Mouse (Mus musculus): ENCODE data around the gene A830031A19Rik. TPM values are rescaled to one million over a fixed set of nuclear protein-coding genes. Genes with fewer than 3 reads are reported as not detected.

The A830031A19Rik gene
- polyA plus RNA-seq, 1 experiment from 2014 or later = not detected

DNA sequence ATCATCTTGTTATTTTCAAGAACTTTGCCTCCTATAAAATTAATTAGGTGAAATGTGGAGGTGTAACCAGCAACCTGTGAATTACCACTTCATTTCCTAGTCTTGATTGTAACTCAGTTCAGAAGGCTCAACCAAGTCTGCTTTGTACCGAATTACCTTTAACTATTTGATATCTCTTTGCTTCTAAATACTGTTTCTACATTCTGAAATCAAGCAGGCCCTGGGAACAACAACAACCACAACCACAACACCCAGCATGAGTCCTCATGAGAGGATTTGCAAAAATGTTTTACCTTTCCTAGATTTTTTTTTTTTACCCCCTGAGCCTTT is 8.2 kb upstream of the A830031A19Rik start:
- peaks cover 30% of the 10 kb centered on the region for H3K36me3 ChIP-seq
- H3K4me2 ChIP-seq = peak overlapping the region; percentile 94
- H3K9ac ChIP-seq (replicated peaks) = peak overlapping the region; percentile 50
- WGBS = 10% methylated on average over 1 of the region's 1 CpGs
- H3K27me3 ChIP-seq = no peaks in the 10 kb centered on the region
- H3K9me3 ChIP-seq = no peaks in the 10 kb centered on the region
- peaks cover 40% of the 10 kb centered on the region for H3K4me1 ChIP-seq (replicated peaks)
- ATAC-seq (ENCODE audit: insufficient number of reproducible peaks, insufficient read depth, low FRiP score, low TSS enrichment, low read depth) = no peak
- peak overlapping the region; percentile 41; the same call in 1 of the 2 replicates for H3K27ac ChIP-seq
- H3K4me3 ChIP-seq (replicated peaks) = peak overlapping the region; percentile 28

DNA sequence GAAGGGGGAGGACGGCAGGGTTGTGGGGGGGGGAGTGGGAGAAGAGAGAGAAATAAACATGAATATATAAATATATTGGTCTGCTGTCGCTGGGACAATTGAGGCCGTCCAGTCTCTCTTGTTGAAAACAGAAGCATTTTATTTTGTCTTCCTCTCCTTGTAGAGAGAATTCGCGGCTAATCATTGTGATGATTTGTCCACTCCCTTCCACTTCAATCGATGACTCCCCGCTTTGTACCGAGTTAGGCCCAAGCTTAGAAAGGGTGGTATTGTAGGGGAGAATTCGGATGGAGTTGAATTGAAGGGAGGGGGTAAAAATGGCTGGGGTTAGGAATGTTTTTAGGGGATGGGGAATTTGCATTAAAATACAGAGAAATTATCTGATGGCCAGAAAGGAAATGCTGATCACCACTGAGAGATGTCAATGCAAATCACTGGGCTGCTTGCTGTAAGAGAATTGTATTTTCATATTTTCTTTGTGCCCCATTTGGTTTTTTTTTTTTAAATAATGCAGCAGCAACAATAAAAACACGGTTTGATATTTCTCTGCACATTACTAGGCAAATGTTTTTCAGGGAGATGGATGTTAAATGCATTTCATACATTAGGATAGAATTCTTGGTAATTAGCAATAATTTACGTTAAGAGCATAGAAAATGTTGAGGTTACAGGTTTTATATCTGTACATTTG is 7.7 kb upstream of the A830031A19Rik start:
- H3K4me3 ChIP-seq (replicated peaks) = peak overlapping the region; percentile 88
- H3K9ac ChIP-seq (replicated peaks) = peak overlapping the region; percentile 97
- H3K36me3 ChIP-seq = peaks cover 25% of the 10 kb centered on the region
- WGBS = 8% methylated on average over 11 of the region's 11 CpGs
- no peaks in the 10 kb centered on the region for H3K27me3 ChIP-seq
- ATAC-seq (ENCODE audit: insufficient number of reproducible peaks, insufficient read depth, low FRiP score, low TSS enrichment, low read depth) = no peak
- no peaks in the 10 kb centered on the region for H3K9me3 ChIP-seq
- H3K27ac ChIP-seq = peak overlapping the region; percentile 98
- H3K4me1 ChIP-seq (replicated peaks) = peaks cover 40% of the 10 kb centered on the region
- H3K4me2 ChIP-seq = peak overlapping the region; percentile 94

DNA sequence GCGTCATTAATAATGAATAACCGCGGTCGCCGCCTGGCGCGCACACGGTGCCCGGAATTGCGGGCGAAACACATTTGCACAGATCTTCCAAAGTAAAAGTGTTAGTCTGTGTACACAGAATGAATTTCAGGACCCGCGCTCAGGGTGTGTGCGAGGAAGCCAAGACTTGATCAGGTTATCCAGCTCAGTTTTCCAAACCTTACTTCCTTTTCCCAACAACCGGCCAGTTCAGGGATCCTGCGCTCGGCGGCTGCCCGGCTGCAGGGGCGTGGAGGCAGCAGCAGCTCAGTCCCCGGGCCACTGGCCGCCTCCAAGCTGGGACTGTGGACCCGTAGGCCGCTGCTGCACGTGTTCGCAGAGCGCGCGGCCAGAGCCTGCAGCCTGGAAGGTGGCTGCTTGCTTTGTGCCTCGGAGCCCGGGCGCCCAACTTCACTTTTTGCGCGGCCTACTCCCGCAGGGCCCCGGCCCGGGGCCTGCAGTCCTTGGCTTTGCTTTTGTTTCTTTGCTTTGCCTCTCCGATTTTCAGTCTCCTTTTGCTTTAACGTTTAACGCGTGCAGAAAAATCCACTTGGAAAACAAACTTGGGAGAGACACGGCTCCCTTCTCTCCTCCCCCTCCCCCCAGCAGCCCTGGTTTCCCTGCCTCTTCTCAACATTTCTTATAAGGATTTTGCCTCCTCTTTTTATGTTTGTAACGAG is 7.0 kb upstream of the A830031A19Rik start:
- peaks cover 40% of the 10 kb centered on the region for H3K4me1 ChIP-seq (replicated peaks)
- WGBS = under 1% methylated on average over 43 of the region's 43 CpGs
- peak overlapping the region; percentile 94 for H3K4me2 ChIP-seq
- peak overlapping the region; percentile 98 for H3K27ac ChIP-seq
- H3K36me3 ChIP-seq = peaks cover 18% of the 10 kb centered on the region
- H3K27me3 ChIP-seq = no peaks in the 10 kb centered on the region
- ATAC-seq (ENCODE audit: insufficient number of reproducible peaks, insufficient read depth, low FRiP score, low TSS enrichment, low read depth) = no peak
- H3K9me3 ChIP-seq = no peaks in the 10 kb centered on the region
- H3K4me3 ChIP-seq (replicated peaks) = peak overlapping the region; percentile 88
- H3K9ac ChIP-seq (replicated peaks) = peak overlapping the region; percentile 97

DNA sequence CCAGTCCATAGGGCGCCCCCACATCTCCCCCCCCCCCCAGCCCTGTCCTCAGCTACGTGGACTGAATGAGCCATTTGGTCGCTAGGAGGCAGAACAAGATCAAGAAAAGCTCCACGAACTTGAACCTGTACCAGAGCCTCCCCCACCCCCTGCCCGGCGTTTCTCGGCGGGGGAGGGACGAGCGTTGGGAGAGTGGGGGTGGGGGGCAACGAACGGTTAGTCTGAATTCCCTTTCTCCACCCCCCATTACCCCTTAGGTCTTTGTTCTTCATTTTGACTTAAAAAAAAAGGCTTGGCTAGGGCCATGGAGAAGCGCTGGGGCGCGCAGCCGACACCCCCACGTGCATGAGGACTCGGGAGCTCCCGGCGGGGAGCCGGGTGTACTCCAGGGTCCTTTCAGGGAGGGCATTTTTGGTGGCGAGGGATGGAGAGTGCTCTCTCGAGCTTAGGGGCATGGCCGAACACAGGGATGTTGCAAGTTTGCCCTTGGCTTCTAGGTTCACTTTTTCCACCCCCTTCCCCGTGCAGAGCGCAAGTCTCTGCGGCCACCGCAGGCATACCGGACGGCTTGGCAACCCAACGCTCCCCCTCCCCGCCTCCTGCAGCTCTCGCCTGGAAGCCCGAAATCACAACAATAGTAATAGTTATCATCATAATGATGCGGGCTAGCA is 6.3 kb upstream of the A830031A19Rik start:
- Histone ChIP-seq H3K27ac (peak overlapping the region; percentile 98), H3K4me2 (peak overlapping the region; percentile 94), H3K4me3 (replicated peaks) (peak overlapping the region; percentile 88), H3K27me3 (no peaks in the 10 kb centered on the region), H3K9me3 (no peaks in the 10 kb centered on the region), H3K9ac (replicated peaks) (peak overlapping the region; percentile 97), H3K4me1 (replicated peaks) (peaks cover 33% of the 10 kb centered on the region), H3K36me3 (peaks cover 11% of the 10 kb centered on the region)
- peak; percentile 0; the same call in 1 of the 2 replicates for ATAC-seq (ENCODE audit: insufficient number of reproducible peaks, insufficient read depth, low FRiP score, low TSS enrichment, low read depth)
- under 1% methylated on average over 35 of the region's 35 CpGs for WGBS

DNA sequence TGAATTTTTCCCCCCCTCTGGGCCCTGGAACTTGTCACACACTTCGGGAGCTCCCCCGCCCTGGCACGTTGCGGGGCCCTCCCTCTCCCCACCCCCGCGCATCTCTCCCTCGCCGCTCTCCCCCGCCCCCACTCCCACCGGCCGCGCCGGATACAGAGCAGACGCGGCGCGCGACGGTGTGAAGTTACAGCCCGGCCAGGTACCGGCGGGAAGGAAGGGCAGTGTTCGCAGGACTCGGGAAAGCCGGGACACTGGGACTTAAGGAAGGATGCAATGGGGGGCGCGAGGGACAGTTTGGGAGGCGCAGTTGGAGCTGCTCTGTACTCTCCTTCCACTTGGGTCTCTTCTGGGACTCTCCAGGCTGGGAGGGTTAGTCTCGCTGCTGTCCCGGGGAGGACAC is 5.7 kb upstream of the A830031A19Rik start:
- peak overlapping the region; percentile 97 for H3K9ac ChIP-seq (replicated peaks)
- no peaks in the 10 kb centered on the region for H3K27me3 ChIP-seq
- peak overlapping the region; percentile 98 for H3K27ac ChIP-seq
- 0% methylated on average over 30 of the region's 30 CpGs for WGBS
- peaks cover 27% of the 10 kb centered on the region for H3K4me1 ChIP-seq (replicated peaks)
- H3K9me3 ChIP-seq = no peaks in the 10 kb centered on the region
- peak overlapping the region; percentile 94 for H3K4me2 ChIP-seq
- ATAC-seq (ENCODE audit: insufficient number of reproducible peaks, insufficient read depth, low FRiP score, low TSS enrichment, low read depth) = peak; percentile 18
- H3K4me3 ChIP-seq (replicated peaks) = peak overlapping the region; percentile 88
- H3K36me3 ChIP-seq = peaks cover 5% of the 10 kb centered on the region

DNA sequence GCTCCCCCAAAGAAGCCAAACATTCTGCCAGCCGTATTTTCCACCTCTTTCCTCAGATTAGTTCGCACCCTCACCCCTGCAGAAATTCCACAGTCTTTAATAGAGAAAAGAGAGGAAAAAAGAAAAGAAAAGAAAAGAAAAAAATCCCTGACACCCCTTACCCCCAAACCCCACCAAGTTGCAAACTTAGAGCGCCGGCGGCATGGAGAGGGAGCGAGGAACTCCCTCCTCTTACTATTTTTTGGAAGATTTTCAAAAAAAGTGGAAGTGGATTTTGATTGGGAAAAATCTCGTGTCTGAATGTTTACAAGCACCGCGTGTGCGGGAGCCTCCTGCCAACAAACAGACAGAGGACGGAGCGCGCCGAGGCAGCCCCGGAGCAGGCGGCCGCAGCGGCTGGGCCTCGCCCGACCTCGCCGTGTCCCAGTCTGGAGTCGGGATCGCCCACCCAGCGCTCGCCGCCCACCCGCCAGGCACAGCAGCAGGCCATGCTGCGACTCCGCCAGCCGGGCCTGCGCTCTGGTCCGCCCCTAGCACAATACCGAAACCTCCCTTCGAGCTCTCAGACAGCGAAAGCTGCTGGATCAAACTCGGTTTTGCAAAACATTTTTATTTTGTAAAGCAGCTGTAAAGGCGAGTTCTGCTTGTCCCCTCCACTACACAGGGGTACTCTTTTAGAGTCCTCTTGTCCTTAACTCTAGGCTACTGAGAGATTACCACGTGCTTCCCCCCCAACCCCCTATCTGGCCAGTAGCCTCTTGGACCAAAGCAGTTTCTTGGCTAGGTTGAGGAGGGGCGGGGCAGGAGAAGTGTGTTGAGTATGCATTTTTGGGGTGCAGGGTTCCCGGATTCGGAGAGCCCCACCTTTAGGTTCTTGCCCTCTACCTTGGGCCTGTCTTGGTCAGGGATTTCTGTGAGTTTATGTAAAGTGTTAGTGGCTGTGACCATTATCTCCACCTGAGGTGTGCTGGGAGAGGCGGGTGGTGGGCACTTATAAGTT is 4.8 kb upstream of the A830031A19Rik start:
- peak overlapping the region; percentile 94 for H3K4me2 ChIP-seq
- H3K4me3 ChIP-seq (replicated peaks) = peak overlapping the region; percentile 88
- H3K9ac ChIP-seq (replicated peaks) = peak overlapping the region; percentile 97
- H3K4me1 ChIP-seq (replicated peaks) = peaks cover 26% of the 10 kb centered on the region
- no peaks in the 10 kb centered on the region for H3K9me3 ChIP-seq
- H3K36me3 ChIP-seq = no peaks in the 10 kb centered on the region
- ATAC-seq (ENCODE audit: insufficient number of reproducible peaks, insufficient read depth, low FRiP score, low TSS enrichment, low read depth) = no peak
- WGBS = under 1% methylated on average over 43 of the region's 43 CpGs
- peak overlapping the region; percentile 98 for H3K27ac ChIP-seq
- H3K27me3 ChIP-seq = no peaks in the 10 kb centered on the region

DNA sequence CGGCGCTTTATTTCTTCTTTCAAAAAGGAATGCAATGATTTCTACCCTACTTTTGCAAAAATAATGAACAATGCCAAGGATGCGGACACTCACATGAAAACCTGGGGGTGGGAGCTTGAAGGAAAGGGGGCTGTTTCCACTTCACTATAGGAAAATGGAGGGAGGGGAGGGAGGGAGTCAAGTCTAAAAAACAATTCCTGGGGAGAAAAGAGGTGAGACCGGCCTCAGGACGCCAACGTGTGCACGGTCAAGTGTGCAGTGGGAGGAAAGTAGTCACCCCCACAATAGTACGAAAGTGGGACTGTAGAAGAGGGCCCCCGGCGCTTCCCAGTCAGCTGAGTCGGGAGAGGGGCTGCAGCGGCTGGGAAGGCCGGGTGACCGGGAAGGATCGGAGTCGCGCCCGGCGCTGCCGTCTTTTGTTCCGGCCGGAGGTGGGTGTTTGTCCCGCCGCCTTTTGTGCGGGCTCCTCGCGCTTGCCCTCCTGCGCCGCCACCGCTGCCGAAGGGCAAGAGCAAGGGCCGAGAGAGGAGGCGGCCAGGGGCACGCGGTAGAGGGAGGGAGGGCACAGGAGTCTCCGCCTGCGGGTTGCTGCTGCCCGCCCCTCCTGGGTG is 4.0 kb upstream of the A830031A19Rik start:
- peak overlapping the region; percentile 94 for H3K4me2 ChIP-seq
- under 1% methylated on average over 38 of the region's 38 CpGs for WGBS

DNA sequence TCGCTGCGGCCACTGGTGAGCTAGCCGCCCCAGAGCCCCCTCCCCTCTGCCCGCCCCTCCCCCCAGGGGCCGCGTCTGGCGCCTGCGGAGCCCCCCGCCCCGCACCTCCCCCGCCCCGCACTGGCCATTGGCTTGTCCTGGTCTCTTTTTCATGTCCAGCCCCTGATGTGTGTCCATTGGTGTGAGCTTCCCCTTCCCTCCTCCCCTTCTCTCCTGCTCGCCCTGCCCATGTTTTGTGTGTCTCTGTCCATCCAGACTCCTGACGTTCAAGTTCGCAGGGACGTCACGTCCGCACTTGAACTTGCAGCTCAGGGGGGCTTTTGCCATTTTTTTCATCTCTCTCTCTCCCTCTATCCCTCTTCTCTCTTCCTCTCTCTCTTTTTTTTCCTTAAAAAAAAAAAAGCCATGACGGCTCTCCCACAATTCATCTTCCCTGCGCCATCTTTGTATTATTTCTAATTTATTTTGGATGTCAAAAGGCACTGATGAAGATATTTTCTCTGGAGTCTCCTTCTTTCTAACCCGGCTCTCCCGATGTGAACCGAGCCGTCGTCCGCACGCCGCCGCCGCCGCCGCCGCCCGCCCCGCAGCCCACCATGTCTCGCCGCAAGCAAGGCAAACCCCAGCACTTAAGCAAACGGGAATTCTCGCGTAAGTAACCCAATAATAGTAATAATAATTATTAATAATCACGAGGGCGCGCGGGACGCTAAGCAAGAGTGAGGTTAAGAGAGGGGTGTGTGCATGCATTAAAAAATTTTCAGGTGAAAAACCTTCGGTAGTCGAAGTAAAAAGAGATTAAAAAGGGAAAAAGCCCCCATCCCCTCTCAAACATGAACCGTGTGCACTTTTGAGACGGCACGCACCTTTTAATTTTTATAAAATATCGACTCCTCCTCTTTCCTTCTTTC is 3.2 kb upstream of the A830031A19Rik start, which contains the start of gene Bcl11a:
Gene Bcl11a, plus strand, starts transcription at position 262 of the 911 bp plus-strand sequence.
- peak within 1 kb of the TSS; percentile 88 for H3K4me3 ChIP-seq (replicated peaks)
- H3K4me2 ChIP-seq = peak within 1 kb of the TSS; percentile 94
- peak within 1 kb of the TSS; percentile 97 for H3K9ac ChIP-seq (replicated peaks)
- H3K9me3 ChIP-seq = no peaks in the 10 kb centered on the region
- under 1% methylated on average over 43 of the region's 51 CpGs for WGBS
- H3K4me1 ChIP-seq (replicated peaks) = peaks cover 26% of the 10 kb centered on the region
- H3K27me3 ChIP-seq = 0 out of 2 replicates have a peak, but pooled peaks cover 3% of the 10 kb centered on the region
- H3K36me3 ChIP-seq = no peaks in the 10 kb centered on the region
- ATAC-seq (ENCODE audit: insufficient number of reproducible peaks, insufficient read depth, low FRiP score, low TSS enrichment, low read depth) = peak; percentile 81
- H3K27ac ChIP-seq = peak within 1 kb of the TSS; percentile 98

More for the DNA sequence above, 4.0 kb upstream of the A830031A19Rik start:
- Histone ChIP-seq H3K27ac (peak overlapping the region; percentile 98), H3K4me1 (replicated peaks) (peaks cover 26% of the 10 kb centered on the region), H3K9me3 (no peaks in the 10 kb centered on the region), H3K36me3 (no peaks in the 10 kb centered on the region), H3K4me3 (replicated peaks) (peak overlapping the region; percentile 88), H3K9ac (replicated peaks) (peak overlapping the region; percentile 97), H3K27me3 (no peaks in the 10 kb centered on the region)
- no peak for ATAC-seq (ENCODE audit: insufficient number of reproducible peaks, insufficient read depth, low FRiP score, low TSS enrichment, low read depth)

DNA sequence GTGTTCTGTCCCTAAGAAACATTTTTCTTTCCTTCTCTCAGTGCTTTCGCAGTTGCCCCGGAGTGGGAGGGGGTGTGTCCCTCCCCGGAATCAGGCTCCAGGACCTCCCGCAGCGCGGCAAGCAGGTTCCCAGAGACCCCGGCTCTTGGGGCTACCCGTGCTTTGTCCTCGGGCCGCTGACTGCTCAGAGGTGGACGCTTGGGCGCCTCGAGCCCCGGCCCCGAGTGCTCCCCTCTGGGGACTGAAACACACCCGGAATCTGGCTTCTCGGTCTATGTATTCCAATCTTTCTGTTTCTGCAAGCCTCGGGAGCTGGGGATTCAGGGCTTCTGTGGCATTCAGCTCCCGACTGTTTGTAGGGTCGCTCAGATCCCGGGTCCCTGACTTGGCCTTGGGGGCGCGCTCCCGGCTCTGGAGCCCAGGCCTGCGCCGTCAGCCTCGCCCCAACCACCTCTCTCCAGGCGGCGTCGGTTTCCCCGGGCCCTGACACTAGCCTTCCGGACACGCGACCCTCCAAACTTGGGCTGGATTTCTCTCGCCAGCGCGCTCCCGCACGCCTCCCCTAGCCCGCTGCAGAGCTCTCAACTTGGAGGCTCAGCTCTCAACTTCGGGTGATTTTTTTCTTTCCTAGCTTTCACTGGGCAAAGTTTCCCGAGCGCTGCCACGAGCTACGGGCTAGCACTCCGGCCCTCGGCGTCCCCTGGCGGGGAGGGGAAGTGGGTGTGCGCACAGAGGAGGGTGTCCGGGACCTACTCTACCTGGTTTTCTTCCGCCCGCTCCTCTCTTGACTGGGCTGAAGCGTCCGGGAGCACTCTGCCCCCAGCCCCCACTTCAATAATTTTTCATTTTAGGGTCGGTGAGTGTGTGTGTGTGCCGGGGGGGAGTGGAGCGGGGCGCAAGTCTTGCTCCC is 2.2 kb upstream of the A830031A19Rik start:
- Histone ChIP-seq H3K9ac (replicated peaks) (peak overlapping the region; percentile 97), H3K36me3 (no peaks in the 10 kb centered on the region), H3K27me3 (0 out of 2 replicates have a peak, but pooled peaks cover 3% of the 10 kb centered on the region), H3K4me3 (replicated peaks) (peak overlapping the region; percentile 88), H3K4me2 (peak overlapping the region; percentile 94), H3K9me3 (no peaks in the 10 kb centered on the region), H3K4me1 (replicated peaks) (peaks cover 20% of the 10 kb centered on the region), H3K27ac (peak overlapping the region; percentile 98)
- ATAC-seq (ENCODE audit: insufficient number of reproducible peaks, insufficient read depth, low FRiP score, low TSS enrichment, low read depth) = peak; percentile 63
- WGBS = under 1% methylated on average over 56 of the region's 59 CpGs
